Comparison of ENCODE assay signal across 8 mouse cellular contexts in genomic region chr5:115731001-115731731, GRCm38 (mm10). TPM values are rescaled to one million over a fixed set of nuclear protein-coding genes. Genes with fewer than 3 reads are reported as not detected.
DNase-seq lines count a peak whose midpoint lies in the region; ATAC-seq and TF ChIP-seq lines count a peak whose summit lies in the region.

Gene Bicdl1, minus strand, starts transcription at chr5:115731621.

- peak within 1 kb of the TSS; percentile 94 for H3K27ac ChIP-seq in forebrain, postnatal 0 days (ENCODE audit: low read depth, low read length)
- peak within 1 kb of the TSS; percentile 33 for H3K27ac ChIP-seq in lung, embryonic 15.5 days

- peak within 1 kb of the TSS; percentile 13; the same call in 1 of the 2 replicates for H3K4me3 ChIP-seq in G1E (ENCODE audit: low read depth, low read length)
- peak within 1 kb of the TSS; percentile 75 for H3K4me3 ChIP-seq in forebrain, postnatal 0 days (ENCODE audit: low read depth, low read length)
- peak within 1 kb of the TSS; percentile 56 for H3K4me3 ChIP-seq in lung, embryonic 15.5 days

- peaks cover 5% of the 10 kb centered on the region; the same call in 1 of the 2 replicates for H3K27me3 ChIP-seq in G1E (ENCODE audit: insufficient read depth, low read length)
- no peaks in the 10 kb centered on the region for H3K27me3 ChIP-seq in forebrain, postnatal 0 days (ENCODE audit: insufficient read depth, low read length)
- peaks cover 31% of the 10 kb centered on the region for H3K27me3 ChIP-seq in lung, embryonic 15.5 days

- intact Hi-C loops in heart, postnatal 25 days (cut with DNase I), result no loop called here

- no peak for DNase-seq in G1E (ENCODE audit: low spot score)
- peak; percentile 72 for DNase-seq in cerebellum, adult 11-12 months
- peak; percentile 68 for DNase-seq in forebrain, postnatal 0 days
- DNase-seq in heart, postnatal 25 days (ENCODE audit: low spot score), result peak; percentile 42
- peak; percentile 30 to 50 for DNase-seq in layer of hippocampus, adult 18-20 months (ENCODE audit: low spot score in 2 of 2)
- peak; percentile 70 for DNase-seq in ovary, adult 18-20 months (ENCODE audit: low spot score)
- peak; percentile 48 to 70 for DNase-seq in thymus, postnatal 10 days (ENCODE audit: low spot score in 2 of 2)

- peak within 1 kb of the TSS; percentile 72 for H3K4me2 ChIP-seq in forebrain, postnatal 0 days (ENCODE audit: low read depth)
- peak within 1 kb of the TSS; percentile 100 for H3K4me2 ChIP-seq in lung, embryonic 15.5 days

- no peak for ATAC-seq in G1E (ENCODE audit: extremely low read depth, insufficient number of reproducible peaks, low FRiP score, poor library complexity, severe bottlenecking)
- peak; percentile 18 for ATAC-seq in forebrain, postnatal 0 days
- ATAC-seq in lung, embryonic 15.5 days (ENCODE audit: borderline replicate concordance, extremely low read depth, low FRiP score, low TSS enrichment), result peak; percentile 83; the same call in 1 of the 2 replicates

- H3K9ac ChIP-seq in forebrain, postnatal 0 days, result peak within 1 kb of the TSS; percentile 81
- H3K9ac ChIP-seq in lung, embryonic 15.5 days, result no peak within 1 kb of the TSS

- no peaks in the 10 kb centered on the region for H3K36me3 ChIP-seq in G1E (replicated peaks)
- H3K36me3 ChIP-seq in forebrain, postnatal 0 days (ENCODE audit: insufficient read depth), result no peaks in the 10 kb centered on the region
- no peaks in the 10 kb centered on the region for H3K36me3 ChIP-seq in lung, embryonic 15.5 days

- WGBS in forebrain, postnatal 0 days, result under 1% methylated on average over 64 of the region's 83 CpGs
- under 1% methylated on average over 75 of the region's 83 CpGs for WGBS in lung, embryonic 15.5 days

- no peaks in the 10 kb centered on the region for H3K4me1 ChIP-seq in G1E (ENCODE audit: insufficient read depth, low read depth, low read length)
- peaks cover 9% of the 10 kb centered on the region; the same call in 1 of the 2 replicates for H3K4me1 ChIP-seq in forebrain, postnatal 0 days (ENCODE audit: insufficient read depth)
- peaks cover 17% of the 10 kb centered on the region for H3K4me1 ChIP-seq in lung, embryonic 15.5 days

- TF ChIP-seq CTCF in G1E (IDR thresholded peaks at IDR 0.05; ENCODE audit: low read depth, low read length), result no peak
- 0 out of 2 replicates have a peak, but pooled peaks have one; percentile 5 for TF ChIP-seq CTCF in forebrain, postnatal 0 days (IDR thresholded peaks at IDR 0.05; ENCODE audit: low read depth)

- peaks cover 25% of the 10 kb centered on the region for H3K9me3 ChIP-seq in G1E (replicated peaks)
- H3K9me3 ChIP-seq in forebrain, postnatal 0 days (ENCODE audit: low read length), result no peaks in the 10 kb centered on the region
- no peaks in the 10 kb centered on the region for H3K9me3 ChIP-seq in lung, embryonic 15.5 days

RNA-seq across cellular contexts. Expression of gene Bicdl1, which starts in this region (rescaled TPM):
- total RNA-seq in G1E (2014; fragmentation: Nextera tagmentation) (2.6 and 3.6 TPM in 2 replicates), G1E (2017) (1.7 and 2.8 TPM in 2 replicates)
- 5.5 and 5.8 TPM in 2 replicates for polyA plus RNA-seq in G1E (2012)
- total RNA-seq in forebrain, postnatal 0 days (2014; rRNA removed), result 183 and 184 TPM in 2 replicates
- polyA plus RNA-seq in forebrain, postnatal 0 days (2015; fragmentation: Nextera tagmentation; extraction: Ambion mirVana), result 21.6 and 27.6 TPM in 2 replicates
- 1 to 10 TPM; 8.5 to 9.0 TPM for total RNA-seq in heart, postnatal 25 days (2021)
- total RNA-seq in layer of hippocampus, adult 18-20 months (2021), result 100 to 1,000 TPM; 131 to 139 TPM
- polyA plus RNA-seq in lung, embryonic 15.5 days (2015; fragmentation: Nextera tagmentation; extraction: Ambion mirVana), result 9.6 and 11.6 TPM in 2 replicates

Comparison
In these comparisons a context has a peak if more than half of its experiments do, and no peak if none do; other contexts are left out.
1. RNA of gene Bicdl1 (total RNA-seq): 183 to 184 TPM in forebrain, postnatal 0 days and 131 to 139 TPM in layer of hippocampus, adult 18-20 months; 8.5 to 9.0 TPM in heart, postnatal 25 days and 1.7 to 3.6 TPM in G1E; every median in the first group is over 10 times any median in the second.
2. H3K4me3 ChIP-seq: peak in every context shown above with its lines; median percentile 75 in forebrain, postnatal 0 days; 56 in lung, embryonic 15.5 days; 13 in G1E.